Mouse (Mus musculus) ES-Bruce4 (cell line): ENCODE measurements around the gene Zfp503. TPM values are rescaled to one million over a fixed set of nuclear protein-coding genes. Genes with fewer than 3 reads are reported as not detected.

Experiments
- H3K27ac ChIP-seq: 2 replicates; pipeline ENCODE4 v1.5.1; 2012; ENCODE audit warnings: low read length, inconsistent platforms; ENCODE audit not compliant: insufficient read depth
- H3K27me3 ChIP-seq: 2 replicates; pipeline ENCODE4 v1.6.1; 2012; ENCODE audit warnings: mild to moderate bottlenecking, low read length, inconsistent platforms; ENCODE audit not compliant: control insufficient read depth, poor library complexity, insufficient read depth, severe bottlenecking
- H3K36me3 ChIP-seq: 2 replicates; pipeline ENCODE4 v1.6.1; 2012; ENCODE audit warnings: inconsistent platforms, mild to moderate bottlenecking, low read length, moderate library complexity; ENCODE audit not compliant: control insufficient read depth, poor library complexity, insufficient read depth, severe bottlenecking
- H3K4me1 ChIP-seq: one replicate; pipeline ENCODE4 v1.8.1; 2011; ENCODE audit warnings: low read length; ENCODE audit not compliant: control insufficient read depth, insufficient read depth
- H3K4me3 ChIP-seq: 2 replicates; pipeline ENCODE4 v1.5.1; 2011; ENCODE audit warnings: low read depth, mild to moderate bottlenecking, low read length
- H3K9ac ChIP-seq: 2 replicates; pipeline ENCODE4 v1.6.1; 2012; ENCODE audit warnings: low read depth, mild to moderate bottlenecking, inconsistent platforms; ENCODE audit not compliant: poor library complexity, severe bottlenecking
- H3K9me3 ChIP-seq: replicated peaks from 2 replicates; pipeline ENCODE4 v1.6.1; 2012; ENCODE audit warnings: mild to moderate bottlenecking, low read length, inconsistent platforms; ENCODE audit not compliant: control insufficient read depth, poor library complexity, insufficient read depth, severe bottlenecking
- CTCF ChIP-seq: IDR thresholded peaks from one replicate; pipeline ENCODE4 v1.8.1; 2011; ENCODE audit warnings: low read depth, low read length
- EP300 ChIP-seq: IDR thresholded peaks from 2 replicates; pipeline ENCODE4 v1.6.1; 2011; ENCODE audit warnings: low read depth, low read length; ENCODE audit not compliant: insufficient read depth
- POLR2A ChIP-seq: IDR thresholded peaks from one replicate; pipeline ENCODE4 v1.8.1; 2011; ENCODE audit warnings: low read length; ENCODE audit not compliant: insufficient read depth
- polyA plus RNA-seq: library from polyadenylated mRNA; stranded (reverse); fragments of >200 nt; gene quantifications from 2 replicates; pipeline ENCODE4 v1.2.4, GENCODE M21; 2011; ENCODE audit warnings: low read depth; ENCODE audit not compliant: missing spikeins, insufficient read depth, insufficient read length

The Zfp503 gene
- polyA plus RNA-seq, 1 experiment, result 0.37 TPM

DNA sequence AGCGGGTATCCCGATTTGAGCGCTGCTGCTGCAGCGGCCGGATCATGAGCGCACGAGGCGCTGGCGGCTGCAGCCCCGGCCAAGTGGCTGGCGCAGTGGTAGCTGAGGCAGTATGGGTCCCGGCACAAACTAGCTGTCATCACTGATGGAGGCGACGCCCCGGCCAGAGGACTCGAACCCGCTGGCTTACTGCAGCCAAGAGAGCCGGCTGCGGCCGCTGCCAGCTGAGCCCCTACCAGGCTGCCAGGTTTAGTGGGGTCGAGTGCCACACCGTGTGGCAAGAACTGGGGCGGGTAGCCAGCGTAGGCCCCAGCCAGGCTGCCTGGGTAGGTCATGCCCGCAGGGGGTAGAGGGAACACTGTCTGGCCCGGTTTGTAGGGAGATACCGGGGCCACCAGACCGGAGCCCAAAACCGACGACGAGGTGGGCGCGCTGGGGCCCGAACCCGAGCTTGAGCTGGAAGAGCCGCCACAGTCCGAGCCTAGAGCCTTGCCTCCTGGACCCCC lies 3.9 kb downstream of the Zfp503 start:
- H3K9me3 ChIP-seq, result no peaks in the 10 kb centered on the region
- H3K27ac ChIP-seq, result no peak overlapping the region
- peaks cover 60% of the 10 kb centered on the region for H3K27me3 ChIP-seq
- H3K4me1 ChIP-seq, result no peaks in the 10 kb centered on the region
- no peak overlapping the region for H3K9ac ChIP-seq
- TF ChIP-seq POLR2A, result no peak
- TF ChIP-seq CTCF, result no peak
- no peak for TF ChIP-seq EP300
- peak overlapping the region; percentile 13 for H3K4me3 ChIP-seq
- no peaks in the 10 kb centered on the region for H3K36me3 ChIP-seq

- Histone ChIP-seq H3K27ac (no peak overlapping the region), H3K27me3 (peaks cover 57% of the 10 kb centered on the region), H3K36me3 (no peaks in the 10 kb centered on the region), H3K4me1 (no peaks in the 10 kb centered on the region), H3K9ac (no peak overlapping the region), H3K9me3 (no peaks in the 10 kb centered on the region), H3K4me3 (peak overlapping the region; percentile 13)
- TF ChIP-seq EP300 (no peak), CTCF (no peak), POLR2A (no peak)
Observed at GRCm38 (mm10) chr14:21984757-21985425, 4.5 kb downstream of the Zfp503 start.

- TF ChIP-seq EP300, result no peak
- no peak for TF ChIP-seq POLR2A
- no peak for TF ChIP-seq CTCF
- peaks cover 52% of the 10 kb centered on the region for H3K27me3 ChIP-seq
- H3K9ac ChIP-seq, result no peak overlapping the region
- no peak overlapping the region for H3K27ac ChIP-seq
- H3K4me3 ChIP-seq, result no peak overlapping the region
- no peaks in the 10 kb centered on the region for H3K4me1 ChIP-seq
- no peaks in the 10 kb centered on the region for H3K36me3 ChIP-seq
- H3K9me3 ChIP-seq, result no peaks in the 10 kb centered on the region
Observed at GRCm38 (mm10) chr14:21983950-21984730, 5.3 kb downstream of the Zfp503 start.

- Histone ChIP-seq H3K9ac (no peak overlapping the region), H3K9me3 (no peaks in the 10 kb centered on the region), H3K36me3 (no peaks in the 10 kb centered on the region), H3K27ac (no peak overlapping the region), H3K4me1 (no peaks in the 10 kb centered on the region), H3K4me3 (no peak overlapping the region), H3K27me3 (peaks cover 45% of the 10 kb centered on the region)
- TF ChIP-seq POLR2A, result no peak
- no peak for TF ChIP-seq EP300
- no peak for TF ChIP-seq CTCF
Observed at GRCm38 (mm10) chr14:21983311-21983949, 6.0 kb downstream of the Zfp503 start.

GRCm38 (mm10) chr14:21982592-21983310 lies 6.7 kb downstream of the Zfp503 start:
- no peak overlapping the region for H3K9ac ChIP-seq
- no peak for TF ChIP-seq EP300
- no peak for TF ChIP-seq POLR2A
- TF ChIP-seq CTCF, result no peak
- no peak overlapping the region for H3K27ac ChIP-seq
- peaks cover 43% of the 10 kb centered on the region for H3K27me3 ChIP-seq
- H3K9me3 ChIP-seq, result no peaks in the 10 kb centered on the region
- H3K4me1 ChIP-seq, result no peaks in the 10 kb centered on the region
- H3K36me3 ChIP-seq, result no peaks in the 10 kb centered on the region
- H3K4me3 ChIP-seq, result peak overlapping the region; percentile 26

DNA sequence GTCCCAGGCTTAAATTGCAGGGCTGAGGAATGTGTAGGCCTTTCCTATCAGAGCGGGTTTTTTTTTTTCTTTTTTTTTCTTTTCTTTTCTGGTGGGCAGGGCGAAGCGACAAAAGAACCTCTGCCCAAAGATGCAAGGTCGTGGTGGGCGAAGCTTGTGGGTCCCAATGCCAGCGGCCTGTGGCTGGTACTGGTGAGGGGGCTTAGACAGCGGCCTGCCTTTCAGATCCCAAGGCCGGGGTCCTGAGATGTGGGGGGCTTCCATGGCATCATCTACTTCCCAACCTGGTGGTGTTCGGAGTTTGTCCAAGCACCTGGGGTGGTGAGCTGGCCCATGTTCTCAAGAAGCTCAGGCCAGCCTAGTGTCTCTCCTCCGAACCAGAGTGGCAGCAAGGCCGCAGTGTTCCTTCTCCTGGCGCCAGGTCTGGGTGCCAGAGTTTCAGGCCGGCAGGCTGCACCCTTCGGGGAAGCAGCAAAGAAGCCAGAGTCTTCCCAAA lies 7.3 kb downstream of the Zfp503 start:
- no peak overlapping the region for H3K27ac ChIP-seq
- no peaks in the 10 kb centered on the region for H3K36me3 ChIP-seq
- H3K9me3 ChIP-seq, result no peaks in the 10 kb centered on the region; the same call in 1 of the 2 replicates
- no peak overlapping the region for H3K9ac ChIP-seq
- no peak for TF ChIP-seq CTCF
- TF ChIP-seq EP300, result no peak
- TF ChIP-seq POLR2A, result no peak
- no peak overlapping the region for H3K4me3 ChIP-seq
- no peaks in the 10 kb centered on the region for H3K4me1 ChIP-seq
- H3K27me3 ChIP-seq, result peaks cover 37% of the 10 kb centered on the region
